Mouse (Mus musculus) regulatory T cell (primary cell): ENCODE measurements at regions not wholly inside any gene's neighbourhood (a gene's known extent, or its start where the extent isn't known, plus 50 kb on each side); places are given as distances from the start of the nearest gene placed in this dataset.

Experiments used
- in situ Hi-C: fragments of 300-600 bp; cut with MboI, MseI; formaldehyde crosslinking; loops from one replicate; pipeline ENCODE4 v1.15.1; 2025; ENCODE audit warnings: high pct_unique_total_duplicates

DNA sequence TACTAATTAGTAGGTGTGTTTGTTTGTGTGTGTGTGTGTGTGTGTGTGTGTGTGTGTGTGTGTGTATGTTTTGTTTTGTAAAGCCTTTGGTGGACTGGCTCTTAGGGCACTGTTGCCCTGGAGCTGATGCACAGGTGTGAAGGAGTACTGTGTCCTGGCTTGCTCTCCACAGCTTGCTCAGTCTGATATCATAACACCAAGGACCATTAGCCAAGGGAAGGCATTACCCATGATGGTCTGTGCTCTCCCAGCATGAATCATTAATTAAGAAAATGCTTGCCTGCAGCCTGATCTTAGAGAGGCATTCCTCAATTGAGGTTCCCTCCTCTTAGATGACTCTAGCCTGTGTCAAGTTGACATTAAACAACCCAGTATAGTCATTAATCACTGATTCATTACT, 54.7 kb downstream of the Spry2 start:
- in situ Hi-C loops = no loop called here

DNA sequence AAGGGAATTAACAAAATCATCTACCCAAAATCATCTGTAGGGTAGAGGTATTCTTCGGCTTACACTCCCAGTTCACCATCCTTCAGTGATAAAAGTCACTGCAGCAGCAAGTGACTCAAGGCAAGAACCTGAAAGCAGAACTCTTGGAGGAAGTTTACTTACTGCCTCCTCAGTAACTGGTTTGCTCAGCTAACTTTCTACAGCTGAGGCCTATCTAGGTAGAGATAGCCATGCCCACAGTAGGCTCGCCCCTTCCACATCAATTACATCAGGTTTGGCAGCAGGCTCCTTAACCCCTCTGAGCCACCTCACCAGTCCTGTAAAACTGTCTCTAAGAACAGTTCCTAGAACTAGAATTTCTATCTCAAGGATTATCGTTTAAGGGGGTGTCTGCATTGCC, 59.1 kb downstream of the Spry2 start:
- in situ Hi-C loops = no loop called here

- in situ Hi-C loops = no loop called here
These were observed 65.9 kb downstream of the Spry2 start for GRCm38 (mm10) chr14:105830701-105831100.

- in situ Hi-C loops = no loop called here
These were observed 66.3 kb downstream of the Spry2 start for GRCm38 (mm10) chr14:105830301-105830700.

- in situ Hi-C loops = loop anchor here (10.0 kb wide), 1 partner anchor 428 kb away; no protein-coding TSS in a partner anchor
These were observed 73.5 kb downstream of the Spry2 start for GRCm38 (mm10) chr14:105823129-105823528.

DNA sequence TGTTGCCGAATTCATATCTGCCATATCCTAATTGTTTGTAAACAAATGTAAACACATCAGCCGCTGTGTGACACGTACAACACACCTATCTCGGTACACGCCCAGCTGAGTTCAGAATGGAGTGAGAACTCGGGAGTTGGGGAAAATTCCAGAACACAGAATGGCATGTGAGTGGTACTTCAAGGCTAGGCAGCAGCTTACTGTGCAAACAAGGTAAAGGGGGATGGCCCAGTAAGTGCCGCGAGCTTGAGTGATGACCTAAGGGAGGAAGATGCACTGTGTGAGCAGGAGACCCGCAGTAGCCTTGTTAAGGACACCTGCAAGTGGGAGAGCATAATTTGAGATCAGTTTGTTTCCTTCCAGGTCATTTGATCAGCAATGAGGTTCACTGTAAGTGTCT, 74.0 kb downstream of the Spry2 start:
- in situ Hi-C loops = loop anchor here (10.0 kb wide), 1 partner anchor 428 kb away; no protein-coding TSS in a partner anchor

GRCm38 (mm10) chr14:105819534-105819933, 77.1 kb downstream of the Spry2 start:
- in situ Hi-C loops = no loop called here

DNA sequence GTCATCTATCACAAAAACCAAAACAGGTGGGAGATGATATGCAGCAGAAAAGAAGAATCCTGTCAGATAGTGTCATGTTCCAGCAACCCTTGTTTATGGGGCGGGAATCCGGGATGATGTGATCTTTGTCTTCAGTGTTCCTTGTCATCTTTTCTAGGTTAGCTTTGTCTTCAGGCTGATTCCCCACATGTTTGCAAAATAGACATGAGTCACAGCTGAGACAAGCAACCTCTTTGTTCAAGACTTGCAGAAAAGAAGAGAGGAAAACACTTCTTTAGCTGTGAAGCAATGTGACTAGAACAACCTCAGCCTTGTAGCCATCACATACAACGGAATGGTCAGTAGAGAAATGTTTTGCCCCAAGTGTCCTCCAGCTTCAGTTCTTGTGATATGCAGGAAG, 77.8 kb downstream of the Spry2 start:
- in situ Hi-C loops = no loop called here

GRCm38 (mm10) chr14:105817481-105817880, 79.1 kb downstream of the Spry2 start:
- in situ Hi-C loops = no loop called here

GRCm38 (mm10) chr14:105815827-105816226, 80.8 kb downstream of the Spry2 start:
- in situ Hi-C loops = no loop called here

DNA sequence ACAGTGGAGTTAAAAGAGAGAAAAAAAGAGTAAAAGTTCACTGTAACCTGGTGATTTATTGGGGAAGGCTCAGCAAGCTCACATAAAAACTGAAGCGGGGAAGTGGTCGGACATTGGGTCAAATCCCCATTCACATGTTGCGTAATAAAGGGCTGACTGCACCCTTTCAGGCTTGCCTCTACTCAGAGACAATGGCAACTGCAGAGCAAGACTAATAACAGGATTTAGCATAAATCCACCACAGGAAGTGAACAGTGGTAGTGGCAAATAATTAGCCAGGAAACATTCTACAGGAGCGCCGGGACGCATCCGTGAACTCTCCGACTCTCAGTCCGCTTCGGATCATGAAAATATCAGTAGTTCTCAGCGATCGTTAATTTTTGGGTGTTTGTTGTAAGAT, 81.3 kb downstream of the Spry2 start:
- in situ Hi-C loops = no loop called here

DNA sequence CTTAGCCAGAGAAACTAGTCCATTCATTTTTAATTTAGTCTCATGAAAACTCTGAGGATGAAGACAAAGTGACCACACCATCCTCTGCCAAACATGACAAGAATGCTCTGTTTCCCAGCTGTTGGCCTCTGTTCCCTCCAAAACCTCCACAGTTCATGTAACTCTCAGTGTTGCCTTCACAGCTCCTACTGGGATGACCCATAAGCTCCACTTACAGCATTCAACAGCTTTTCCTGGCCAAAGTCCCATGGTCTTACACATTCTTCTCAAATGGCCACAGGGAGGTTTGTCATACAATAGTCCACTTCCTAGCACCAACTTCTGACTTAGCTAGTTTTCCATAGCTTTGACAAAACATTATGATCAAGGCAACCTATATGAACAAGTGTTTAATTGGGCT, 83.0 kb downstream of the Spry2 start:
- in situ Hi-C loops = no loop called here

GRCm38 (mm10) chr14:105813097-105813496, 83.5 kb downstream of the Spry2 start:
- in situ Hi-C loops = no loop called here

GRCm38 (mm10) chr14:105805762-105806161, 90.9 kb downstream of the Spry2 start:
- in situ Hi-C loops = no loop called here

DNA sequence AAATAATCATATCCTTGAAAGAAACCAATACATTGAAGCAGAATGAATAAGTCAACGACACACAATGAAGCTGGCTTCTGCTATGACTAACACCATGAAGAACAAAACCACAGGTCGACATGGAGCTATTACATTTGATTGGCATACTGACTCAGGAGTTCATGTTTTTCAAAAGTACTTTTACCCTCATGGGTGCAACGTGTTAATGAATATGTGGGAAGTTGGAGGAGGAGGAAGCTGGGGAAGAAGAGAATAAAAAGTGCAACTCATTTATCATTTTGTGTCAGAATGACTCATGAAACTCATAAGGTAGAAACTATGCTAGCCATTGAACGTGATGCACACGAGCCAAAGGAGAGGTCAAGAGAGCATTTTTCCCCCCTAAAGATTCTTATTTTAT, 91.3 kb downstream of the Spry2 start:
- in situ Hi-C loops = no loop called here

- in situ Hi-C loops = no loop called here
These were observed 91.9 kb downstream of the Spry2 start for GRCm38 (mm10) chr14:105804761-105805160.

DNA sequence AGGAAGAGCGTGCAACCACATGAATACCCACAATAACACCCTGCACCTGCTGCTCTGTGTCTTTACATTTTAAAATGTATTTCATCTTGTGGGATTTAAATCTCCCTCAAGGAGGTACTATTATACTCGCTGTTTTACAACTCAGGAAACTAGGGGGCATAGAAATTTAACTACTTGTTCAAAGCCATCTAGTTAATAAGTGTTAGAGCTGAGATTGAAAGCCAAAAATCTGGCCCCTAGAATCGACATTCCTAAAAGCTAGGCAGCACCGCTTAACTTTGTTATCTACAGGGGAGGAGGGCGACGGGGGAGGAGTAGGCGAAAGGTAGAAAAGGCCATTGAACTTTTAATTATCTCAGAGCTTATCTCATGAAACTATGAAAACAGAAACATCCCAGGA, 93.3 kb downstream of the Spry2 start:
- in situ Hi-C loops = no loop called here

DNA sequence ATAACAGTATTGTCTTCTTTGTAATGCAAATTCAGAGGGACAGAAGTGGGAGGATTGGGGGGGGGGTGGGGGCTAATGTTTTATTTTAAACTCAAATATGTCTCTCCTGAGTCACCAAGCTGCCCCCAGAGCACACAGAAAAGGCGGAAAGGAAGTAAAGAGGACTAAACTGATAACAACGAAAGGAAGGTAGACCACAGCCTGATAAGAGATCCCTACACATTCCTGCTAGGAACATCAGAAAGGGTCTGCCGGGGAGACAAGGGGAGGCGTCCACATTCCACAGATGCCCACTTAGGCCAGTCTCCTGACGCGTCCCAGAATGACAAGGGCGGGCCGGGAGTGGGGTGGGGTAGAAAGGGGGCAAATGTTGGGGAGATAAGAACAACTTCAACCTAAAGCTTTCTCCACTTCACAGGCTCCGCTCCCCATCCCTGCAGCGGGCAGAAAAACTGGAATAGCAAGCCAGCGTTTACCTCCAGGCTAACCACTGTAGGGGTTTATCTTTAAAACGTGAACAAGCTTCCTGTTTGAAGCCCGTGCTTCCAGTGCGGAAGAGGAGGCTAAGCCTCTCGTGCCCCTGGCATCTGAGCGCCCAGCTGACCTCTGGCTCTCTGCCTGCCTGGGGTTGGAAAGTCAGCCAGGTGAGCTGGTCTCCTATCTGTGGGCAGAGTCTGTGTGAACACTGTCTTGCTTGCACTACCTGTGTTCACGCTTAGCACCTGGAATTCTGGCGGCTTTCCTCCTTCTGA, 93.9 kb downstream of the Spry2 start:
- in situ Hi-C loops = no loop called here

DNA sequence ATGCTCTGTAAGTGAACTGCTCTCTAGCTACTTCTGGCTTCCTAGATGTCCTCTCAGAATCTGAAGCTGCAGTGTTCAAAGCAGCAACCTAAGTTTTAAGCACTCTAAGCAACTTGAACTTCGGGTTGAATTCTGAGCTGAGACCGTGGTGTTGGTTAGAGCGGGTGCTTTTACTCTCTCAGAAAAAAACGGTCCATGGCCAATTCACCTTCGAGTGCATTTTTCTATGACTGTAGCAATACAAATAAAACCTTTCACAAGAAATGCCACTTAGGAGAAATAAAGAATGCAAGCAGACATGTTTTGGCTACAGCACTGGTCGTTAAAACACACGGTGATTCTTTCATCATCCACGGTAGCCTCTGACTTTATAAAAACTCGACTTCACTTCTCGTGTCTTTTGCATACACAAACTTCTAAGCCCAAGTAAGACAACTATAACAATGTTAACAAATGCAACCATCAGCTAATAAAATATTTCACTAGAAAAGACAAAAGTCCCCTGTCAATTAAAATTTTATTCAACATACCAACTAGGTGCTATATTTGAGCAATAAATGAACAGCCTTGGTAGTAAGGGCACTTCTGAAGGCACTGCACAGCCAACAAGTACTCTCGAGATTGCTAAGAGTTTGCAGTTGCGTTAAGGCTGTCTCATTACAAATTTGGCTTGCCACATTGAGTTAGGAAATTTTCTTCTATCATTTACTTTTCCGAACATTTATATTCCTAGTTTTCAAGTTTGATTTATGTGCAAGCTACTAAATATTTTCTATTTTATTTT, 96.3 kb downstream of the Spry2 start:
- in situ Hi-C loops = no loop called here

- in situ Hi-C loops = no loop called here
These were observed 97.2 kb downstream of the Spry2 start for GRCm38 (mm10) chr14:105799401-105799861.

DNA sequence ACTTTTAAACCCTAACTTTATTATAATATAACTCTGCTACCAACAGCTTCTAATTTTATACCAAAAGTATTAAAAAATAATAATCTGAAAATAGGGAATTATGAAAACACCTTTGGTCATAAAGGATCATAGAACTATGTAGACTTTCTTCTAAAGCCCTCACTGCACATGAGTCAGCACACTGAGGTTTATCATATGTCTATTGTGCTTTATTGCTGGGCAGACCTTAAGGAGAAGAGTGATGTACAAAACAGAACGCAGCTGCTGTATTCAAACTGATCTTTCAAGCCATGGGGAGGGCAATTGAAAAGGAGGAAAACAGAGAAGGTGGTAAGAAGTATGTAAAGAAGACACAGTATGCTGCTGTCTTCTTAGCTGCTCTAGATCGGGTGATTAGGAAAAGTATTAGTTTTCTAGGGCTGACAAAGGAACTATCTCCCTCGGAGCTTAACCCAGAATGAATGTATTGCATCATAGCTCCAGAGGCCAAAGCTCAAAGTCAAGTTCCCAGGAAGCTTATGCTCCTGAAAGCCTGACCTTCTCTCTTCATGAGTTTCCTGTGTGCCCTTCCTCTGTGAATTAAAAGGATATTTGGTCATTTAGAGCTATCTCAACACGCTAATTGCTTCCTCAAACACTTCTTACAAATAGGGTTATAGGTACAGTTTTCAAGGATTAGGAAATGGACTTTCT, 103.5 kb downstream of the Spry2 start:
- in situ Hi-C loops = no loop called here

DNA sequence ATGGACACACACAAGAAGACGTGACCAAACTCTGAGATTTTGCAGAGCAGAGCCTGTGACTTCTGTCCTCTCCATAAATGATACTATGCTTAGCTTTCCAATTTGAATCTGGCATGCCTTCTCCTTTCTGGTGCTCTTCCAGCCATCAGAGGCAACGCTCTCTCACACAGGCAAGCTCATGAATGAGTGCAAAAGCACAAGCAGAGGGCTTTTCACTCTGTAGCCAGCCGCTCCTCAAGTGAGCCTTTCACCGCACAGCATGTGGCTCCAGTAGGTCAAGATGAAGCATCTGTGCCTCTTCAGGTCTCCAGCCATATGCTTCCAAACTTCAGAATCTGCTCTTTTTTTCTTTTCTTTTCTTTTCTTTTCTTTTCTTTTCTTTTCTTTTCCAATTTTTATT, 106.2 kb downstream of the Spry2 start:
- in situ Hi-C loops = no loop called here
